Mouse (Mus musculus): Measurements from ENCODE around the gene Rsu1.
"Not testable (repeated sequence)": the region's sequence is repeated elsewhere in the genome, so short reads cannot be mapped to it uniquely, and the experiment has no call there.

The Rsu1 gene

GRCm38 (mm10) chr2:13232305-13232704, 38.9 kb downstream of the Rsu1 start:
- in situ Hi-C loops (cut with MboI, MseI): loop anchor here in 1 of 2 experiments (25.0 kb wide), 1 partner anchor 770 kb away; no protein-coding TSS in a partner anchor

GRCm38 (mm10) chr2:13229686-13230085, 41.5 kb downstream of the Rsu1 start:
- in situ Hi-C loops (cut with MboI, MseI): loop anchor here in 1 of 2 experiments (25.0 kb wide), 1 partner anchor 767 kb away; no protein-coding TSS in a partner anchor

GRCm38 (mm10) chr2:13226031-13226430, 45.2 kb downstream of the Rsu1 start:
- in situ Hi-C loops (cut with MboI, MseI): loop anchor here in 1 of 2 experiments (25.0 kb wide), 1 partner anchor 764 kb away; no protein-coding TSS in a partner anchor

GRCm38 (mm10) chr2:13224546-13224945, 46.7 kb downstream of the Rsu1 start:
- in situ Hi-C loops (cut with MboI, MseI): no loop called here

GRCm38 (mm10) chr2:13223451-13223850, 47.8 kb downstream of the Rsu1 start:
- in situ Hi-C loops (cut with MboI, MseI): no loop called here

GRCm38 (mm10) chr2:13220141-13220540, 51.1 kb downstream of the Rsu1 start:
- in situ Hi-C loops (cut with MboI, MseI): no loop called here

- in situ Hi-C loops (cut with MboI, MseI): no loop called here
Observed at GRCm38 (mm10) chr2:13218112-13218511, 53.1 kb downstream of the Rsu1 start.

GRCm38 (mm10) chr2:13206825-13207224, 64.4 kb downstream of the Rsu1 start:
- in situ Hi-C loops (cut with MboI, MseI): no loop called here

GRCm38 (mm10) chr2:13206367-13206766, 64.8 kb downstream of the Rsu1 start:
- in situ Hi-C loops (cut with MboI, MseI): no loop called here

- in situ Hi-C loops (cut with MboI, MseI): no loop called here
Observed at GRCm38 (mm10) chr2:13202805-13203475, 68.3 kb downstream of the Rsu1 start.

GRCm38 (mm10) chr2:13199713-13200112, 71.5 kb downstream of the Rsu1 start:
- in situ Hi-C loops (cut with MboI, MseI): no loop called here

- in situ Hi-C loops (cut with MboI, MseI): no loop called here
Observed at GRCm38 (mm10) chr2:13199033-13199432, 72.2 kb downstream of the Rsu1 start.

- in situ Hi-C loops (cut with MboI, MseI): no loop called here
Observed at GRCm38 (mm10) chr2:13195540-13195939, 75.7 kb downstream of the Rsu1 start.

GRCm38 (mm10) chr2:13192157-13192556, 79.1 kb downstream of the Rsu1 start:
- in situ Hi-C loops (cut with MboI, MseI): no loop called here

GRCm38 (mm10) chr2:13190767-13191166, 80.4 kb downstream of the Rsu1 start:
- in situ Hi-C loops (cut with MboI, MseI): no loop called here

GRCm38 (mm10) chr2:13188831-13189495, 82.3 kb downstream of the Rsu1 start:
- in situ Hi-C loops (cut with MboI, MseI): no loop called here

GRCm38 (mm10) chr2:13183124-13183523, 88.1 kb downstream of the Rsu1 start:
- in situ Hi-C loops (cut with MboI, MseI): no loop called here

GRCm38 (mm10) chr2:13181899-13182298, 89.3 kb downstream of the Rsu1 start:
- in situ Hi-C loops (cut with MboI, MseI): not testable (repeated sequence)

- in situ Hi-C loops (cut with MboI, MseI): loop anchor here in 1 of 2 experiments (10.0 kb wide), 1 partner anchor 1933 kb away; no protein-coding TSS in a partner anchor
Observed at GRCm38 (mm10) chr2:13177698-13178395, 93.4 kb downstream of the Rsu1 start.

GRCm38 (mm10) chr2:13176304-13176620, 95.0 kb downstream of the Rsu1 start:
- in situ Hi-C loops (cut with MboI, MseI): loop anchor here in 1 of 2 experiments (10.0 kb wide), 1 partner anchor 1931 kb away; no protein-coding TSS in a partner anchor

GRCm38 (mm10) chr2:13175536-13176303, 95.5 kb downstream of the Rsu1 start:
- in situ Hi-C loops (cut with MboI, MseI): loop anchor here in 1 of 2 experiments (10.0 kb wide), 1 partner anchor 1931 kb away; no protein-coding TSS in a partner anchor
